ENCODE assay signal across 9 mouse cellular contexts in genomic region chr1:60428932-60429331, GRCm38 (mm10). TPM values are rescaled to one million over a fixed set of nuclear protein-coding genes. Genes with fewer than 3 reads are reported as not detected.
DNase-seq lines count a peak whose midpoint lies in the region; ATAC-seq and TF ChIP-seq lines count a peak whose summit lies in the region.
"Had no signal": no experiment of that assay in that cellular context is flagged by ENCODE, and none has a peak within 500 bp of the region (broad histone marks: within the 10 kb centered on the region; RNA-seq: fewer than 3 reads in every experiment).

No protein-coding gene starts in this region.

- H3K36me3 ChIP-seq in hindbrain, postnatal 0 days (ENCODE audit: insufficient read depth, low read length), result no peaks in the 10 kb centered on the region
- no peaks in the 10 kb centered on the region for H3K36me3 ChIP-seq in hindbrain, embryonic 12.5 days
- H3K36me3 ChIP-seq in liver, embryonic 14.5 days (replicated peaks; ENCODE audit: control insufficient read depth, insufficient read depth, low read depth), result no peaks in the 10 kb centered on the region
- H3K36me3 ChIP-seq in stomach, postnatal 0 days (ENCODE audit: control insufficient read depth, insufficient read depth, low read length), result no peaks in the 10 kb centered on the region
- H3K36me3 ChIP-seq: liver, embryonic 13.5 days had no signal

- no peak overlapping the region for H3K4me2 ChIP-seq in hindbrain, postnatal 0 days (ENCODE audit: low read depth, low read length)
- H3K4me2 ChIP-seq in hindbrain, embryonic 12.5 days (replicated peaks), result no peak overlapping the region
- no peak overlapping the region for H3K4me2 ChIP-seq in liver, embryonic 14.5 days (ENCODE audit: low read depth)
- H3K4me2 ChIP-seq in stomach, postnatal 0 days (replicated peaks; ENCODE audit: low read depth), result no peak overlapping the region
- H3K4me2 ChIP-seq: liver, embryonic 13.5 days had no signal

- no peak overlapping the region for H3K4me3 ChIP-seq in hindbrain, postnatal 0 days (ENCODE audit: low read length)
- H3K4me3 ChIP-seq in hindbrain, embryonic 12.5 days, result no peak overlapping the region
- no peak overlapping the region for H3K4me3 ChIP-seq in liver, embryonic 14.5 days (ENCODE audit: insufficient read depth in 1 of 2, low read depth in 2 of 2, low read length in 2 of 2)
- H3K4me3 ChIP-seq in stomach, postnatal 0 days (ENCODE audit: low read depth, low read length), result no peak overlapping the region
- H3K4me3 ChIP-seq: liver, embryonic 13.5 days had no signal

- no peak overlapping the region for H3K9ac ChIP-seq in hindbrain, postnatal 0 days (replicated peaks; ENCODE audit: low read length)
- H3K9ac ChIP-seq in hindbrain, embryonic 12.5 days, result no peak overlapping the region
- no peak overlapping the region for H3K9ac ChIP-seq in liver, embryonic 14.5 days (replicated peaks)
- H3K9ac ChIP-seq in stomach, postnatal 0 days (ENCODE audit: low read length), result no peak overlapping the region
- H3K9ac ChIP-seq: liver, embryonic 13.5 days had no signal

- H3K27me3 ChIP-seq in hindbrain, postnatal 0 days (ENCODE audit: insufficient read depth, low read length), result no peaks in the 10 kb centered on the region
- no peaks in the 10 kb centered on the region for H3K27me3 ChIP-seq in hindbrain, embryonic 12.5 days
- H3K27me3 ChIP-seq in liver, embryonic 14.5 days (ENCODE audit: control insufficient read depth, insufficient read depth, low read length), result no peaks in the 10 kb centered on the region
- H3K27me3 ChIP-seq in stomach, postnatal 0 days (ENCODE audit: control insufficient read depth, insufficient read depth, low read length), result no peaks in the 10 kb centered on the region
- H3K27me3 ChIP-seq: liver, embryonic 13.5 days had no signal

- H3K27ac ChIP-seq in hindbrain, postnatal 0 days, result no peak overlapping the region
- H3K27ac ChIP-seq in hindbrain, embryonic 12.5 days, result no peak overlapping the region
- H3K27ac ChIP-seq in liver, embryonic 14.5 days, result no peak overlapping the region
- H3K27ac ChIP-seq in stomach, postnatal 0 days (replicated peaks), result no peak overlapping the region
- H3K27ac ChIP-seq: liver, embryonic 13.5 days had no signal

- peak; percentile 75 for TF ChIP-seq CTCF in hindbrain, postnatal 0 days (IDR thresholded peaks at IDR 0.05; ENCODE audit: low read depth)
- TF ChIP-seq CTCF in liver, embryonic 14.5 days (IDR thresholded peaks at IDR 0.05; ENCODE audit: low read depth), result peak; percentile 77
- peak; percentile 82 for TF ChIP-seq CTCF in stomach, postnatal 0 days (IDR thresholded peaks at IDR 0.05; ENCODE audit: low read depth)

- no peak for TF ChIP-seq EP300 in liver, embryonic 14.5 days (IDR thresholded peaks at IDR 0.05; ENCODE audit: low read depth)
- no peak for TF ChIP-seq EP300 in stomach, postnatal 0 days (optimal IDR thresholded peaks at IDR 0.05)

- 71% methylated on average over 2 of the region's 2 CpGs for WGBS in hindbrain, postnatal 0 days
- WGBS in hindbrain, embryonic 12.5 days, result 78% methylated on average over 2 of the region's 2 CpGs
- 43% methylated on average over 2 of the region's 2 CpGs for whole genome bisulfite sequencing in liver, embryonic 14.5 days (ENCODE audit: insufficient replicate concordance)
- WGBS in stomach, postnatal 0 days, result 83% methylated on average over 2 of the region's 2 CpGs

- H3K4me1 ChIP-seq in hindbrain, postnatal 0 days (ENCODE audit: insufficient read depth, low read length), result no peaks in the 10 kb centered on the region
- H3K4me1 ChIP-seq in hindbrain, embryonic 12.5 days, result 0 out of 2 replicates have a peak, but pooled peaks cover 4% of the 10 kb centered on the region
- H3K4me1 ChIP-seq in liver, embryonic 14.5 days (replicated peaks; ENCODE audit: control insufficient read depth in 2 of 2, insufficient read depth in 2 of 2, low read length in 1 of 2), result no peaks in the 10 kb centered on the region
- no peaks in the 10 kb centered on the region for H3K4me1 ChIP-seq in stomach, postnatal 0 days (replicated peaks; ENCODE audit: control insufficient read depth, insufficient read depth)
- H3K4me1 ChIP-seq: liver, embryonic 13.5 days had no signal

- no peaks in the 10 kb centered on the region for H3K9me3 ChIP-seq in hindbrain, postnatal 0 days (ENCODE audit: low read length)
- H3K9me3 ChIP-seq in hindbrain, embryonic 12.5 days (replicated peaks), result peaks cover 7% of the 10 kb centered on the region; the same call in 1 of the 2 replicates
- H3K9me3 ChIP-seq in liver, embryonic 14.5 days (ENCODE audit: control insufficient read depth, low read length), result no peaks in the 10 kb centered on the region
- H3K9me3 ChIP-seq in stomach, postnatal 0 days (ENCODE audit: control insufficient read depth, low read length), result no peaks in the 10 kb centered on the region
- H3K9me3 ChIP-seq: liver, embryonic 13.5 days had no signal

- DNase-seq in hindbrain, postnatal 0 days (ENCODE audit: low spot score), result peak; percentile 48
- DNase-seq in CD8-positive naive resting alpha-beta T cell, adult 2 months (ENCODE audit: low read depth in 2 of 2, low spot score in 2 of 2), result peak; percentile 40 to 41
- DNase-seq in c-Kit-positive CD71-positive TER-119-positive erythroid progenitor cells, embryonic 14.5 days (ENCODE audit: low spot score), result peak; percentile 30
- DNase-seq in liver, embryonic 14.5 days (ENCODE audit: low read depth in 3 of 3, low spot score in 3 of 3), result no peak
- peak; percentile 16 for DNase-seq in stomach, postnatal 0 days (ENCODE audit: low spot score)
- DNase-seq in frontal cortex, adult 2 months (ENCODE audit: extremely low spot score in 1 of 2, low spot score in 1 of 2), result no peak
- DNase-seq in Muller cell, postnatal 12 days (ENCODE audit: inconsistent ontology term), result no peak
- DNase-seq: liver, embryonic 13.5 days had no signal

- ATAC-seq in hindbrain, postnatal 0 days, result no peak
- no peak for ATAC-seq in hindbrain, embryonic 12.5 days (ENCODE audit: low FRiP score)
- ATAC-seq in liver, embryonic 14.5 days (ENCODE audit: insufficient read depth), result no peak
- no peak for ATAC-seq in stomach, postnatal 0 days (ENCODE audit: low FRiP score, low TSS enrichment)

RNA-seq across cellular contexts. Expression of gene Abi2, which starts 19.5 kb away (rescaled TPM):
- 251 and 254 TPM in 2 replicates for total RNA-seq in hindbrain, postnatal 0 days (2014; rRNA removed)
- 62.0 and 72.9 TPM in 2 replicates for polyA plus RNA-seq in hindbrain, postnatal 0 days (2015; fragmentation: Nextera tagmentation; extraction: Ambion mirVana)
- polyA plus RNA-seq in hindbrain, embryonic 12.5 days (2016; fragmentation: Nextera tagmentation; extraction: Ambion mirVana), result 68.3 and 77.8 TPM in 2 replicates
- polyA plus RNA-seq in liver, embryonic 14.5 days (2012; rRNA removed), result 1.6 and 1.9 TPM in 2 replicates
- 3.0 and 3.3 TPM in 2 replicates for polyA plus RNA-seq in liver, embryonic 14.5 days (2014; fragmentation: Nextera tagmentation; extraction: Ambion mirVana)
- polyA plus RNA-seq in stomach, postnatal 0 days (2015; fragmentation: Nextera tagmentation; extraction: Ambion mirVana), result 6.8 and 7.0 TPM in 2 replicates
- polyA plus RNA-seq in frontal cortex, adult 2 months (2012; rRNA removed), result 116 and 122 TPM in 2 replicates

Comparison
In these comparisons a context has a peak if more than half of its experiments do, and no peak if none do; other contexts are left out.
1. DNase-seq: peak in hindbrain, postnatal 0 days (single experiment), CD8-positive naive resting alpha-beta T cell, adult 2 months (2 of 2), c-Kit-positive CD71-positive TER-119-positive erythroid progenitor cells, embryonic 14.5 days (single experiment) and stomach, postnatal 0 days (single experiment); none in liver, embryonic 14.5 days (0 of 3), frontal cortex, adult 2 months (0 of 2) and Muller cell, postnatal 12 days (single experiment).
2. Peak in every context shown above with its lines, with median percentiles within 50 percentile points of each other: CTCF ChIP-seq.